Comparison of ENCODE assay signal across 29 mouse cellular contexts in genomic region chr9:27923945-27924825, GRCm38 (mm10).
A peak's percentile ranks its signal among the peaks of the same experiment; 100 is the strongest.
DNase-seq lines count a peak whose midpoint lies in the region; ATAC-seq and TF ChIP-seq lines count a peak whose summit lies in the region.
"Had no signal": no experiment of that assay in that cellular context is flagged by ENCODE, and none has a peak within 500 bp of the region (broad histone marks: within the 10 kb centered on the region; RNA-seq: fewer than 3 reads in every experiment).

No protein-coding gene starts in this region.

- H3K4me2 ChIP-seq in lung, postnatal 0 days (replicated peaks; ENCODE audit: low read depth, low read length): no peak overlapping the region
- H3K4me2 ChIP-seq: embryonic facial prominence, embryonic 12.5 days; forebrain, embryonic 15.5 days; hindbrain, embryonic 13.5 days; midbrain, embryonic 11.5 days had no signal

- no peak overlapping the region for H3K4me3 ChIP-seq in lung, postnatal 0 days (ENCODE audit: low read depth, low read length)
- H3K4me3 ChIP-seq: embryonic facial prominence, embryonic 12.5 days; forebrain, embryonic 10.5 days; forebrain, embryonic 15.5 days; heart, embryonic 10.5 days; hindbrain, embryonic 13.5 days had no signal

- no peak overlapping the region for H3K27ac ChIP-seq in lung, postnatal 0 days (ENCODE audit: low read length)
- H3K27ac ChIP-seq: embryonic facial prominence, embryonic 12.5 days; forebrain, embryonic 10.5 days; forebrain, embryonic 15.5 days; heart, embryonic 10.5 days; hindbrain, embryonic 13.5 days; kidney, postnatal 0 days; liver, embryonic 14.5 days; stomach, postnatal 0 days had no signal

- H3K36me3 ChIP-seq in lung, postnatal 0 days (ENCODE audit: insufficient read depth, low read length): no peaks in the 10 kb centered on the region
- H3K36me3 ChIP-seq: embryonic facial prominence, embryonic 12.5 days; forebrain, embryonic 10.5 days; forebrain, embryonic 15.5 days; heart, embryonic 10.5 days; hindbrain, embryonic 13.5 days had no signal

- H3K27me3 ChIP-seq in lung, postnatal 0 days (replicated peaks; ENCODE audit: insufficient read depth, low read length): no peaks in the 10 kb centered on the region
- H3K27me3 ChIP-seq: CH12.LX; embryonic facial prominence, embryonic 12.5 days; forebrain, embryonic 15.5 days; hindbrain, embryonic 13.5 days had no signal

- no peaks in the 10 kb centered on the region for H3K4me1 ChIP-seq in lung, postnatal 0 days (ENCODE audit: insufficient read depth, low read depth, low read length)
- H3K4me1 ChIP-seq: embryonic facial prominence, embryonic 12.5 days; forebrain, embryonic 15.5 days; heart, embryonic 10.5 days had no signal

- no peak overlapping the region for H3K9ac ChIP-seq in lung, postnatal 0 days (replicated peaks; ENCODE audit: low read depth)
- H3K9ac ChIP-seq: embryonic facial prominence, embryonic 12.5 days; forebrain, embryonic 15.5 days; hindbrain, embryonic 13.5 days; liver, embryonic 14.5 days had no signal

- 30% methylated on average over 4 of the region's 4 CpGs for WGBS in lung, postnatal 0 days

- TF ChIP-seq EP300 in lung, postnatal 0 days (IDR thresholded peaks at IDR 0.05): no peak

- DNase-seq in cerebellum, adult 9-11 months: peak; percentile 7
- DNase-seq in cerebellum, adult 18-20 months: no peak
- no peak for DNase-seq in frontal cortex, postnatal 10 days (ENCODE audit: low spot score in 2 of 2)
- DNase-seq in lung, postnatal 0 days (ENCODE audit: low spot score): peak; percentile 7
- DNase-seq in lung, postnatal 4 days: no peak
- peak; percentile 74 for DNase-seq in telencephalon, adult 2 months (ENCODE audit: low read depth, low spot score)
- no peak for DNase-seq in thymus, postnatal 10 days (ENCODE audit: low spot score in 2 of 2)
- DNase-seq: adrenal gland, postnatal 14 days; embryo, embryonic 11 days; heart, postnatal 36 days; kidney, adult 8-10 months; kidney, postnatal 4 days; liver; lung, adult 2 months; lung, postnatal 14 days; right cerebral cortex, postnatal 4 days had no signal

- TF ChIP-seq CTCF in lung, postnatal 0 days (IDR thresholded peaks at IDR 0.05): no peak

- ATAC-seq in frontal cortex, adult (ENCODE audit: low TSS enrichment): peak; percentile 80
- no peak; the same call in 1 of the 2 replicates for ATAC-seq in lung, postnatal 0 days
- ATAC-seq: forebrain, embryonic 15.5 days; intestine, embryonic 16.5 days; midbrain, embryonic 16.5 days had no signal

- H3K9me3 ChIP-seq in lung, postnatal 0 days (ENCODE audit: low read length): no peaks in the 10 kb centered on the region
- H3K9me3 ChIP-seq: embryonic facial prominence, embryonic 12.5 days; forebrain, embryonic 10.5 days; forebrain, embryonic 15.5 days; heart, embryonic 10.5 days; hindbrain, embryonic 13.5 days had no signal

Comparison
In these comparisons a context has a peak if more than half of its experiments do, and no peak if none do; other contexts are left out.
1. DNase-seq: peak in cerebellum, adult 9-11 months (single experiment), lung, postnatal 0 days (single experiment) and telencephalon, adult 2 months (single experiment); none in cerebellum, adult 18-20 months (0 of 2), frontal cortex, postnatal 10 days (0 of 2), lung, postnatal 4 days (0 of 2) and thymus, postnatal 10 days (0 of 2).